Mouse (Mus musculus) lung, embryonic 15.5 days (tissue): Measurements from ENCODE around the gene Gm3752. TPM values are rescaled to one million over a fixed set of nuclear protein-coding genes. Genes with fewer than 3 reads are reported as not detected.
"Not testable (repeated sequence)": the region's sequence is repeated elsewhere in the genome, so short reads cannot be mapped to it uniquely, and the experiment has no call there.

Experiments
- ATAC-seq: fragments of 200-750 bp; cut with Nextera tagmentation; 2 replicates; pipeline ENCODE4 v1.8.0; 2017; ENCODE audit warnings: moderate number of reproducible peaks, borderline replicate concordance; ENCODE audit not compliant: low FRiP score, low TSS enrichment; ENCODE audit errors: extremely low read depth
- H3K27ac ChIP-seq: fragments of 300-500 bp; sonication (generic); 2 replicates; pipeline ENCODE4 v1.5.1; 2015; ENCODE audit warnings: moderate library complexity, mild to moderate bottlenecking, inconsistent platforms
- H3K27me3 ChIP-seq: fragments of 300-500 bp; sonication (generic); 2 replicates; pipeline ENCODE4 v1.6.1; 2015; ENCODE audit warnings: inconsistent platforms
- H3K36me3 ChIP-seq: fragments of 300-500 bp; sonication (generic); 2 replicates; pipeline ENCODE4 v1.6.1; 2015; ENCODE audit warnings: inconsistent platforms
- H3K4me1 ChIP-seq: fragments of 300-500 bp; sonication (generic); 2 replicates; pipeline ENCODE4 v1.6.1; 2015; ENCODE audit warnings: inconsistent platforms
- H3K4me2 ChIP-seq: fragments of 300-500 bp; sonication (generic); 2 replicates; pipeline ENCODE4 v1.6.1; 2015; ENCODE audit warnings: inconsistent platforms, mild to moderate bottlenecking, moderate library complexity
- H3K4me3 ChIP-seq: fragments of 300-500 bp; sonication (generic); 2 replicates; pipeline ENCODE4 v1.5.1; 2015; ENCODE audit warnings: mild to moderate bottlenecking, inconsistent platforms
- H3K9ac ChIP-seq: fragments of 300-500 bp; sonication (generic); 2 replicates; pipeline ENCODE4 v1.6.1; 2015; ENCODE audit warnings: inconsistent platforms
- H3K9me3 ChIP-seq: fragments of 300-500 bp; sonication (generic); 2 replicates; pipeline ENCODE4 v1.6.1; 2016; ENCODE audit warnings: inconsistent platforms
- WGBS: fragments of 180-500 bp; shearing (Covaris S2); methylation state at CpG from one replicate; pipeline ENCODE4 v1.1.7; 2015; 5-methylcytosine and 5-hydroxymethylcytosine counted together
- polyA plus RNA-seq: library from polyadenylated mRNA; unstranded; fragments of >200 nt; fragmentation: Nextera tagmentation; extraction: Ambion mirVana; gene quantifications from 2 replicates; pipeline ENCODE4 v1.2.1, GENCODE M21; 2015

The Gm3752 gene
- 0.23 and 0.30 TPM in 2 replicates for polyA plus RNA-seq

GRCm38 (mm10) chr14:7483662-7484061 is at the start of gene Gm3752:
Gene Gm3752, minus strand, starts transcription at chr14:7483762.
- H3K9ac ChIP-seq, H3K27me3 ChIP-seq, H3K9me3 ChIP-seq, H3K4me1 ChIP-seq, H3K27ac ChIP-seq, H3K4me2 ChIP-seq, ATAC-seq, H3K36me3 ChIP-seq, H3K4me3 ChIP-seq: not testable (repeated sequence)
- 73% methylated on average over 1 of the region's 3 CpGs for WGBS

GRCm38 (mm10) chr14:7488731-7489130 is 5.2 kb upstream of the Gm3752 start:
- not testable (repeated sequence) for H3K9ac ChIP-seq, H3K27me3 ChIP-seq, H3K27ac ChIP-seq, H3K4me1 ChIP-seq, ATAC-seq, H3K36me3 ChIP-seq, H3K9me3 ChIP-seq
- Histone ChIP-seq H3K4me2 (peak overlapping the region; percentile 58), H3K4me3 (peak overlapping the region; percentile 32)
- WGBS, result under 1% methylated on average over 16 of the region's 18 CpGs

GRCm38 (mm10) chr14:7450817-7451216 is 32.7 kb downstream of the Gm3752 start, which contains the start of gene Gm3755:
Gene Gm3755, minus strand, starts transcription at chr14:7450917.
- not testable (repeated sequence) for H3K9me3 ChIP-seq
- WGBS, result no CpG with 5 or more reads among the region's 2 CpGs

GRCm38 (mm10) chr14:7422496-7422895 is 61.1 kb downstream of the Gm3752 start:
- not testable (repeated sequence) for H3K27me3 ChIP-seq, H3K4me3 ChIP-seq, H3K9ac ChIP-seq, H3K27ac ChIP-seq, H3K36me3 ChIP-seq, H3K4me2 ChIP-seq, H3K9me3 ChIP-seq, ATAC-seq, H3K4me1 ChIP-seq
- WGBS, result 69% methylated on average over 2 of the region's 2 CpGs

More at GRCm38 (mm10) chr14:7450817-7451216, 32.7 kb downstream of the Gm3752 start, which contains the start of gene Gm3755:
- not testable (repeated sequence) for H3K36me3 ChIP-seq, H3K27ac ChIP-seq, H3K4me1 ChIP-seq, H3K9ac ChIP-seq, H3K4me2 ChIP-seq, H3K4me3 ChIP-seq, H3K27me3 ChIP-seq, ATAC-seq

Other genes starting within 250 kb of the Gm3752 start
- not detected in 2 replicates for gene Gm3727, start 219.0 kb downstream of the Gm3752 start, polyA plus RNA-seq
- gene Gm3739, start 168.7 kb downstream of the Gm3752 start, polyA plus RNA-seq, result 0.52 and 0.54 TPM in 2 replicates
- not detected in 2 replicates for gene Gm5797, start 151.4 kb downstream of the Gm3752 start, polyA plus RNA-seq
- not detected in 2 replicates for gene Gm8374, start 118.6 kb downstream of the Gm3752 start, polyA plus RNA-seq
- gene Gm3755, start 32.8 kb downstream of the Gm3752 start, polyA plus RNA-seq, result not detected in 2 replicates
- 0.15 and 0.31 TPM in 2 replicates for gene Gm3558, start 84.8 kb upstream of the Gm3752 start, polyA plus RNA-seq
- not detected in 2 replicates for gene Gm10338, start 111.8 kb upstream of the Gm3752 start, polyA plus RNA-seq
- not detected in 2 replicates for gene Gm10128, start 160.2 kb upstream of the Gm3752 start, polyA plus RNA-seq